Mouse (Mus musculus) frontal cortex, postnatal 25 days (tissue): Measurements from ENCODE around the gene Prmt7.
"Not testable (repeated sequence)": the region's sequence is repeated elsewhere in the genome, so short reads cannot be mapped to it uniquely, and the experiment has no call there.

Source experiments
- DNase-seq, 2 experiments: peaks; one replicate each; pipeline ENCODE4 v3.0.0; 2022; ENCODE audit warnings: low spot score in 2 of 2

The Prmt7 gene

GRCm38 (mm10) chr8:106210821-106211345, at the start of gene Prmt7, which contains the start of gene Slc7a6os:
Gene Prmt7, plus strand, starts transcription at chr8:106210936.
Gene Slc7a6os, minus strand, starts transcription at chr8:106210935.
- peak; percentile 92 to 94 for DNase-seq

- no peak for DNase-seq
Observed at GRCm38 (mm10) chr8:106163251-106163650, 47.5 kb upstream of the Prmt7 start.

GRCm38 (mm10) chr8:106165460-106165859, 45.3 kb upstream of the Prmt7 start:
- peak; percentile 70 to 71 for DNase-seq

GRCm38 (mm10) chr8:106168356-106169016, 42.2 kb upstream of the Prmt7 start, which contains the start of gene Slc7a6:
Gene Slc7a6, plus strand, starts transcription at chr8:106168857.
- peak; percentile 79 to 81 for DNase-seq

GRCm38 (mm10) chr8:106169017-106169933, 41.5 kb upstream of the Prmt7 start:
- peak in 1 of 2 experiments; percentile 17 for DNase-seq

GRCm38 (mm10) chr8:106169934-106170480, 40.7 kb upstream of the Prmt7 start:
- DNase-seq, result no peak

- no peak for DNase-seq
Observed at GRCm38 (mm10) chr8:106173566-106173965, 37.2 kb upstream of the Prmt7 start.

GRCm38 (mm10) chr8:106176891-106177290, 33.8 kb upstream of the Prmt7 start:
- DNase-seq, result no peak

- DNase-seq, result no peak
Observed at GRCm38 (mm10) chr8:106177594-106177993, 33.1 kb upstream of the Prmt7 start.

GRCm38 (mm10) chr8:106178428-106178827, 32.3 kb upstream of the Prmt7 start:
- DNase-seq, result no peak

- DNase-seq, result no peak
Observed at GRCm38 (mm10) chr8:106185628-106186270, 25.0 kb upstream of the Prmt7 start.

- DNase-seq, result no peak
Observed at GRCm38 (mm10) chr8:106186394-106186793, 24.3 kb upstream of the Prmt7 start.

- no peak for DNase-seq
Observed at GRCm38 (mm10) chr8:106189162-106189561, 21.6 kb upstream of the Prmt7 start.

- DNase-seq, result no peak
Observed at GRCm38 (mm10) chr8:106191639-106192038, 19.1 kb upstream of the Prmt7 start.

- no peak for DNase-seq
Observed at GRCm38 (mm10) chr8:106193162-106193561, 17.6 kb upstream of the Prmt7 start.

- no peak for DNase-seq
Observed at GRCm38 (mm10) chr8:106194062-106194461, 16.7 kb upstream of the Prmt7 start.

GRCm38 (mm10) chr8:106198741-106199140, 12.0 kb upstream of the Prmt7 start:
- DNase-seq, result no peak

- not testable (repeated sequence) for DNase-seq
Observed at GRCm38 (mm10) chr8:106199596-106199995, 11.1 kb upstream of the Prmt7 start.

- DNase-seq, result no peak
Observed at GRCm38 (mm10) chr8:106210035-106210731, 553 bp upstream of the Prmt7 start.

GRCm38 (mm10) chr8:106211421-106211820, 685 bp downstream of the Prmt7 start:
- no peak for DNase-seq

- no peak for DNase-seq
Observed at GRCm38 (mm10) chr8:106213959-106214358, 3.2 kb downstream of the Prmt7 start.
